Mouse (Mus musculus) embryonic stem cell, embryonic (primary cell): ENCODE data around the gene Proca1.

Experiments used
- CTCF ChIA-PET, 4 experiments: fragments of 300-600 bp in 2 of 4; fragments of 350-600 bp in 2 of 4; sonication (Branson Sonifier 250); formaldehyde crosslinking; loops; one replicate each; lab custom pipeline; 2022; ENCODE audit warnings: inconsistent platforms in 2 of 4; lab: Charles Lee
- POLR2A ChIA-PET, 4 experiments: fragments of 300-600 bp in 2 of 4; fragments of 350-600 bp in 2 of 4; sonication (Branson Sonifier 250); formaldehyde crosslinking; loops; one replicate each; lab custom pipeline; 2022; ENCODE audit warnings: antibody characterized with exemption in 4 of 4, inconsistent platforms in 1 of 4; lab: Charles Lee

The Proca1 gene

GRCm38 (mm10) chr11:78182450-78182849, 10.7 kb upstream of the Proca1 start:
- CTCF ChIA-PET: interaction anchor here in 2 of 4 experiments (0.7 to 2.5 kb wide), 4 partner anchors 12 to 1839 kb away, joined by 3 to 29 read pairs (median 4); no protein-coding TSS in a partner anchor
- POLR2A ChIA-PET: interaction anchor here (0.9 to 16.1 kb wide), 69 partner anchors 8 to 509 kb away, joined by 3 to 461 read pairs (median 6); partner anchors contain the start of genes Phf12 (in 3 of the 4), Traf4 (in 3 of the 4), Aldoc (in 2 of the 4) and Eral1 (in 2 of the 4)

GRCm38 (mm10) chr11:78182961-78183844, 10.0 kb upstream of the Proca1 start, which contains the start of gene Rpl23a:
Gene Rpl23a (minus strand): TSS chr11:78183584.
- CTCF ChIA-PET: interaction anchor here in 3 of 4 experiments (0.5 to 2.5 kb wide), 16 partner anchors 9 to 1840 kb away, joined by 3 to 29 read pairs (median 4); partner anchors contain the start of genes Dhrs13 (in 1 of the 3) and Myo18a (in 1 of the 3)
- POLR2A ChIA-PET: interaction anchor here (0.5 to 16.1 kb wide), 152 partner anchors 8 to 690 kb away, joined by 3 to 461 read pairs (median 4); partner anchors contain the start of genes Fam222b (in 3 of the 4), Flot2 (in 3 of the 4), Phf12 (in 3 of the 4) and Pigs (in 3 of the 4)

GRCm38 (mm10) chr11:78183884-78184514, 9.2 kb upstream of the Proca1 start:
- CTCF ChIA-PET: interaction anchor here in 2 of 4 experiments (0.6 to 2.5 kb wide), 12 partner anchors 10 to 421 kb away, joined by 3 to 29 read pairs (median 4); partner anchors contain the start of genes Dhrs13 (in 1 of the 2) and Myo18a (in 1 of the 2)
- POLR2A ChIA-PET: interaction anchor here (0.6 to 16.1 kb wide), 136 partner anchors 10 to 691 kb away, joined by 3 to 461 read pairs (median 5); partner anchors contain the start of genes Fam222b (in 3 of the 4), Flot2 (in 3 of the 4), Phf12 (in 3 of the 4) and Pigs (in 3 of the 4)

DNA sequence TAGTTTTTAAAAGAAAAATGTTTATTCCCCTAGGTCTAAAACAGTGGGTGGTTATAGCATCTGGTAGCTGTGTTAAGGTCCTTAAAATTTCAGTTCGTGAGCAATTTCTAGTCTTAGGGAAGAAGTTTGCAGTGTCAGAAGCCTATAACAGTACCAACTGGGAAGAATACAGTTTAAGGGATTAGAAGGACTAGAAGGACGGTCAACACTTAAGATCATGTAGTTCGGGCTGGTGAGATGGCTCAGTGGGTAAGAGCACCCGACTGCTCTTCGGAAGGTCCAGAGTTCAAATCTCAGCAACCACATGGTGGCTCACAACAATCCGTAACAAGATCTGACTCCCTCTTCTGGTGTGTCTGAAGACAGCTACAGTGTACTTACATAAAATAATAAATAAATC, 8.5 kb upstream of the Proca1 start:
- CTCF ChIA-PET: interaction anchor here in 1 of 4 experiments (1.0 to 2.5 kb wide), 3 partner anchors 10 to 26 kb away, joined by 3 to 29 read pairs (median 14); no protein-coding TSS in a partner anchor
- POLR2A ChIA-PET: interaction anchor here in 3 of 4 experiments (0.7 to 16.1 kb wide), 28 partner anchors 10 to 203 kb away, joined by 3 to 461 read pairs (median 16); partner anchors contain the start of genes Phf12 (in 2 of the 3), Proca1 (in 2 of the 3), Traf4 (in 2 of the 3) and 2610507B11Rik (in 1 of the 3)

- CTCF ChIA-PET: interaction anchor here in 2 of 4 experiments (0.5 to 1.7 kb wide), 6 partner anchors 11 to 776 kb away, joined by 3 to 8 read pairs (median 4); partner anchors contain the start of genes Nek8 (in 1 of the 2) and Tlcd1 (in 1 of the 2)
These were observed 4.6 kb upstream of the Proca1 start, which contains the start of gene Rab34 for GRCm38 (mm10) chr11:78188331-78189233. Gene Rab34 (plus strand): TSS chr11:78188430.

GRCm38 (mm10) chr11:78189234-78190040, 3.8 kb upstream of the Proca1 start:
- CTCF ChIA-PET: interaction anchor here in 2 of 4 experiments (0.5 to 1.7 kb wide), 7 partner anchors 12 to 776 kb away, joined by 3 to 8 read pairs (median 3); partner anchors contain the start of genes Nek8 (in 1 of the 2) and Tlcd1 (in 1 of the 2)
- POLR2A ChIA-PET: interaction anchor here (0.5 to 14.4 kb wide), 58 partner anchors 6 to 501 kb away, joined by 3 to 254 read pairs (median 4); partner anchors contain the start of genes 2610507B11Rik (in 3 of the 4), Nek8 (in 3 of the 4), Tlcd1 (in 3 of the 4) and Pigs (in 2 of the 4)

More at GRCm38 (mm10) chr11:78188331-78189233, 4.6 kb upstream of the Proca1 start, which contains the start of gene Rab34:
- POLR2A ChIA-PET: interaction anchor here (0.5 to 14.4 kb wide), 61 partner anchors 5 to 501 kb away, joined by 3 to 254 read pairs (median 4); partner anchors contain the start of genes 2610507B11Rik (in 3 of the 4), Nek8 (in 3 of the 4), Tlcd1 (in 3 of the 4) and Fam222b (in 1 of the 4)

- CTCF ChIA-PET: interaction anchor here in 2 of 4 experiments (0.5 to 1.7 kb wide), 5 partner anchors 12 to 453 kb away, joined by 3 to 8 read pairs (median 3); partner anchors contain the start of genes Nek8 (in 1 of the 2) and Tlcd1 (in 1 of the 2)
- POLR2A ChIA-PET: interaction anchor here (0.6 to 14.4 kb wide), 40 partner anchors 6 to 232 kb away, joined by 3 to 254 read pairs (median 4); partner anchors contain the start of genes Nek8 (in 2 of the 4), Pigs (in 2 of the 4), Tlcd1 (in 2 of the 4) and 2610507B11Rik (in 1 of the 4)
These were observed 3.2 kb upstream of the Proca1 start for GRCm38 (mm10) chr11:78190041-78190440.

GRCm38 (mm10) chr11:78194411-78195100, 1.4 kb downstream of the Proca1 start:
- ChIA-PET POLR2A (interaction anchor here (0.6 to 14.4 kb wide), 87 partner anchors 10 to 587 kb away, joined by 3 to 254 read pairs (median 4); partner anchors contain the start of genes Nek8 (in 3 of the 4), Pigs (in 3 of the 4), Rpl23a (in 3 of the 4) and Tlcd1 (in 3 of the 4)), CTCF (interaction anchor here in 3 of 4 experiments (0.5 to 2.3 kb wide), 16 partner anchors 10 to 628 kb away, joined by 3 to 29 read pairs (median 4); partner anchors contain the start of genes Rpl23a (in 2 of the 3), Nek8 (in 1 of the 3), Pipox (in 1 of the 3) and Tlcd1 (in 1 of the 3))

GRCm38 (mm10) chr11:78195101-78195863, 2.1 kb downstream of the Proca1 start:
- ChIA-PET CTCF (interaction anchor here (0.5 to 2.3 kb wide), 16 partner anchors 11 to 215 kb away, joined by 3 to 29 read pairs (median 4); partner anchors contain the start of genes Rpl23a (in 2 of the 4), Nek8 (in 1 of the 4) and Tlcd1 (in 1 of the 4)), POLR2A (interaction anchor here (0.6 to 14.4 kb wide), 78 partner anchors 8 to 588 kb away, joined by 3 to 254 read pairs (median 4); partner anchors contain the start of genes Nek8 (in 3 of the 4), Pigs (in 3 of the 4), Rpl23a (in 3 of the 4) and Tlcd1 (in 3 of the 4))

GRCm38 (mm10) chr11:78202372-78202771, 9.2 kb downstream of the Proca1 start:
- POLR2A ChIA-PET: interaction anchor here in 1 of 4 experiments (0.7 to 14.4 kb wide), 7 partner anchors 11 to 150 kb away, joined by 3 to 254 read pairs (median 4); partner anchors contain the start of genes Rab34 and Rpl23a
- CTCF ChIA-PET: no interaction called here

GRCm38 (mm10) chr11:78204287-78204686, 11.1 kb downstream of the Proca1 start:
- POLR2A ChIA-PET: interaction anchor here in 3 of 4 experiments (0.6 to 1.3 kb wide), 10 partner anchors 9 to 370 kb away, joined by 3 to 6 read pairs (median 3); partner anchors contain the start of genes Rpl23a (in 2 of the 3) and Pigs (in 1 of the 3)
- CTCF ChIA-PET: interaction anchor here in 2 of 4 experiments (0.5 to 1.6 kb wide), 2 partner anchors 10 to 58 kb away, joined by 3 to 5 read pairs; no protein-coding TSS in a partner anchor

GRCm38 (mm10) chr11:78205361-78206206, 12.4 kb downstream of the Proca1 start:
- ChIA-PET POLR2A (interaction anchor here (0.6 to 3.4 kb wide), 14 partner anchors 10 to 218 kb away, joined by 3 to 32 read pairs (median 4); partner anchors contain the start of gene Rpl23a (in 1 of the 4)), CTCF (interaction anchor here in 1 of 4 experiments (1.6 kb wide), 1 partner anchor 11 kb away, joined by 5 read pairs; no protein-coding TSS in a partner anchor)
